Mouse (Mus musculus) kidney, adult 2 months (tissue): Measurements from ENCODE around the gene Chst8.

ENCODE experiments used
- CTCF ChIP-seq: fragments of 200-500 bp; conservative IDR thresholded peaks from 2 replicates; pipeline ENCODE4 v1.5.1; 2011; ENCODE audit warnings: low read depth, mild to moderate bottlenecking, control low read depth, low read length, moderate library complexity, mixed read lengths; ENCODE audit not compliant: insufficient read depth, insufficient read length
- POLR2A ChIP-seq: fragments of 200-500 bp; IDR thresholded peaks from one replicate; pipeline ENCODE4 v1.6.1; 2011; ENCODE audit warnings: low read depth, low read length, control low read depth

DNA sequence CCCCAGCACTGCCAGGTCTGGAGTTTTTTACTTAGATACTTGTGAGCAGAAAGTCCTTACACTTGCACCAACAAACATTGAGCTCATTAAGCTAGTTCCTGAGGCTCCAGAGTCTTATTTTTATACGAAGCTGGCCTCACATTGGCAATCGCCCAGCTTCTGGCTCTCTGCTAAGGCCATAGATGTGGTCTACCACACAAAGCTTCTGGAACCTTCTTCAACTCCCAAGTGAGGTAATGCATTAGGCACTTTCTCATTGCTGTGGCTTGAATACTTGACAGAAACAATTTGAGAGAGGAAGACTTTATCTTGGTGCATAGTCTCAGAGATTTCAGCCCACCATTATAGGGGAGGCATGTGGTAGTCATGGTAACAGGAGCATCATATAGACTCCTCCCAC, 132.6 kb downstream of the Chst8 start:
- TF ChIP-seq CTCF: no peak
- TF ChIP-seq POLR2A: no peak
